Mouse (Mus musculus) heart, postnatal 14 days (tissue): ENCODE results near the gene Actr8. TPM values are rescaled to one million over a fixed set of nuclear protein-coding genes. Genes with fewer than 3 reads are reported as not detected.
A peak's percentile ranks its signal among the peaks of the same experiment; 100 is the strongest.

Source experiments
- DNase-seq, 2 experiments: peaks; one replicate each; pipeline ENCODE4 v3.0.0; 2021 to 2022
- intact Hi-C: fragments of 180-260 bp; cut with DNase I; formaldehyde crosslinking; loops from one replicate; pipeline ENCODE4 v1.15.1; 2025
- microRNA-seq, 2 experiments: library from miRNA; unstranded; fragments of <30 nt; microRNA quantifications; one replicate each; pipeline ENCODE4 v1.2.0; 2021 to 2022
- total RNA-seq, 2 experiments: library from RNA; stranded (reverse); gene quantifications; 2 replicates each; pipeline ENCODE4 v1.2.3; 2021

Actr8 gene
- total RNA-seq, 2 experiments from 2014 or later, result 38.3 to 39.3 TPM

DNA sequence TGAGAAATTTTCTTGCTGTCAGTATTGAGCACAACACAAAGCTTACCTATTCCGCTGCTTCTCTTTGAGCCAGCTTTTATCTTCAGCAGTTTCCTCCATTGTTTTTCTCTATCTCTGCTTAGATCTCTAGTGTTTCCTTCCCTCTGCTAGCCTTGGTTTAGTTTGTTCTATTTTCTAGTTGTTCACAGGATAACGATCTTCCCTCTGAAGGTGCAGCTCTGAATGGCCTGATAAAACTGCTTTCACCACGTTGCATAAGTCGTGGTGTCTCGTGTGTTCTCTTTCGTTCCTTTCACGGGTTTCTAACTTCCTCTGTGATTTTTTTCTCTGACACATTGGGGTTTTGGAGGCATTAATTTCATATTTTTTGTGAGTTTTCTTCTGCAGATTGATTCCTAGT lies 46.2 kb downstream of the Actr8 start:
- no peak for DNase-seq
- intact Hi-C loops, result no loop called here

DNA sequence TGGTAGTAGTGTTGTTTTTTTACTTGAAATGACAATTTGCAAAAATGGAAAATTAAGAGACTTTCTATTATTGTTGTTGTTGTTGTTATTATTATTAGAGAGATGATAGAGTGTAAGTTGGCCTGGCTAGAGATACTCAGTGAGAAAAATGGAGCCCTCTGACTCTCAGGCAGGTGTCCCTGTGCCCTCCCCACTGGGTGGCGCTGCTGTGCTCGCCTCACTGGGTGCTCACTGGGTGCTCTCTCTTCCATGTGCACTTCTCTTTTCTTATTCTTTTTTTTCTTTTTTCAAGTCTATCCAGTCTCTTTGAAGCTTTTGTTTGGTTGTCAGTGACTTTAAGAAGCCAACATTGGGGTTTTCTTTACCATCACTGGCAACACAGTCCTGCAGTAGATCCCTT lies 49.2 kb downstream of the Actr8 start:
- intact Hi-C loops, result no loop called here
- DNase-seq, result peak; percentile 28 to 46

- DNase-seq, result peak in 1 of 2 experiments; percentile 13
- intact Hi-C loops, result no loop called here
Measured at GRCm38 (mm10) chr14:30033405-30033804, 55.3 kb downstream of the Actr8 start.

DNA sequence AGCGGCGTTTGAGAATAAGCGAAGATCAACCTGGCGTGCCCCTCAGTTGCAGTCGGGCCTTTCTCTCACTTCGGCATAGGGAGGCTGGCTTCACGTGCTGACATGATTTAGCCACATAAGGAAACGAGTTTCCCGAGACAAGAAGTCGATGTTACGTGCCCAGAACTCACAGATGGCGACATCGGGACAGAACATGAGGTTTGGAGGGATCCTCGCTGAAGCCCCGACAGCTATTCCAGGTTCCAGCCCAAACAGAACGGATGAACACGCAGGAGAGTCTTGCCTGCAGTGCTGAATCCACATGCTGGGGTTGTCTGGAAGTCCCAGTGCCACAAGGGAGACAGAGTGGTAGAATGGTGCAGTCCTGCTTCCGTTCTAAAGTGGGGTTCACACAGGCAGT lies 60.3 kb downstream of the Actr8 start:
- intact Hi-C loops, result no loop called here
- DNase-seq, result no peak

DNA sequence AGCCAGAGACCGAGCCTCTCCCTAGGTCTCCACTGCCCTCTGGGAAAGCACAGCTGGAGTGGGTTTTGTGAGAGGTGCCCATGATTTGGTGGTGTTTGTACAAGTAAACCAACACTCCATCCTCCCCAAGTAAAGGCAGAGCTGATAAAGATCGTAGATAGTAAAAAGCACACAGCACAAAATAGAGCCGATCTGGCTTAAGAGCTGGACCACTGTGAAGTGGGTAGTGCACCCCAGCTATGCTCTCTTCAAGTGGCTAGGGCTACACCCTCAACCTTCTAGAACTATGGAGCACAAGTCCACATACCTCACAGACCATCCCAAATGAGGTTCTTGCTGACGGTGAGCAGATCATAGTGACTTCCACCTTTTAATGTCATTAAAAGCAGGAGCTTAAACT lies 61.3 kb downstream of the Actr8 start:
- intact Hi-C loops, result no loop called here
- no peak for DNase-seq

- intact Hi-C loops, result no loop called here
Measured at GRCm38 (mm10) chr14:30041836-30042235, 63.7 kb downstream of the Actr8 start.

GRCm38 (mm10) chr14:30043356-30043940 lies 65.3 kb downstream of the Actr8 start:
- intact Hi-C loops, result no loop called here
- DNase-seq, result peak; percentile 29 to 41

More at GRCm38 (mm10) chr14:30041836-30042235, 63.7 kb downstream of the Actr8 start:
- no peak for DNase-seq

DNA sequence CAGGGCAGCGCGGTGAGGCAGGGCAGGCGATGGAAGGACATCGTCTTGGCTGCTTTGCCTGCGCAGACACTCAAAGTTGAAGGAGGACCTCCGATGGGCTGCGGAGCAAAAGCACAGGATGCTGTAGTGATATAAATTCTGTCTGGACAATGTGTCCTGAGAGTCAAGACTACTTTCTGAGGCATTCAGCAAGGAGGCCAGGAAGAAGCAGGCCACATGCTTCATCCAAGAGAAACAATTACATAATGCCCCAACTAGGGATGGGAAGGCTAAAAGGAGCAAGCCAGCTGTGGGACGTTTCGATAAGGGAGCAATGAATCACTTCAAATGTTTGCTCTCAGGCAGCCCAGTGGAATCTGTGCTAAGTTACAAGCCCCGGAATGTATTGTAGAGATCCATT lies 67.1 kb downstream of the Actr8 start:
- DNase-seq, result peak; percentile 35 to 40
- intact Hi-C loops, result no loop called here

DNA sequence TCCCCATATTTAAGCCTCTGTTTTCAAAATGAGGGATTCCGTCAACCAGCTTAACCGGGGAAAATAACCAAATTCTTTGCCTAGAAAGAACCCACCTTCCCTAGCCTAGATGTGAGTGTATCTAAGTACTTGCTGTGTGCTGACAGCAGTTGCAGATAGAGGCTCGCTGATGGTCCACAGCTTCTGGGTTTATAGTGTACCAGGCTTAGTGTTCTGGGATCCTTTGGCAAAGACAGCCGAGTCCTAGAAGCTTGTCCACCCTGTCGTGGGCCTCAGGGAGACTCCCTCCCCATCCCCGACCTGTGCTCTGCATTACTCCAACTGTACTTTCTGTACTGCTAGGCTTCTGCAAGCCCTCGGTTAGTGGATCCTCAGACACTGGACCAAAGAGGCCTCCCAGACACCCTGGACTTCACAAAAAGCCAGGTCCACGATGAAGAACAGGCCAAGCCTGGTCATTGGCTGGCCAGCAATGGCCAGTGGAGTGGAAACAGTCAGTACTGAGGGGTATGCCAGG lies 67.6 kb downstream of the Actr8 start:
- DNase-seq, result peak; percentile 39 to 41
- intact Hi-C loops, result no loop called here

DNA sequence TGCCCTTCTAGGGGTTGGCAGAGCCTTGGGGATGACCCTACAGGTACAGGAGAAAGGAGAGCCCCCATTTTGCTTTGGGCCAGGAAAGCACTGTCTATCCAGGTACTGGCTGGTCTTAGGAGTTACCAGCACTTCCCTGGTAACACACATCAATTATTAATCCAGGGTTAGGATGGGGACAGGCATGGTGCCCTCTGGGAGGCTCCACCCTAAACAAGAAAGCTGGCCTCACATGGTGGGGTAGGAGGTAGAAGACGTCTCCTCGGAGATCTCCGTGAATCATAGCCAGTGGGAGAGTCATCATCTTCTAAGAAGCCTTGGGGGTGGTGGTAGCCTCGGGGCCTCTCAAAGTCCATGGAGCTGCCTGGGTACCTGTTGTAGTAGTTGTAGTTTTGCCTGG lies 68.8 kb downstream of the Actr8 start:
- no peak for DNase-seq
- intact Hi-C loops, result no loop called here

GRCm38 (mm10) chr14:30048049-30048448 lies 69.9 kb downstream of the Actr8 start:
- intact Hi-C loops, result no loop called here
- no peak for DNase-seq

GRCm38 (mm10) chr14:30050280-30050679 lies 72.1 kb downstream of the Actr8 start:
- no peak for DNase-seq
- intact Hi-C loops, result no loop called here

DNA sequence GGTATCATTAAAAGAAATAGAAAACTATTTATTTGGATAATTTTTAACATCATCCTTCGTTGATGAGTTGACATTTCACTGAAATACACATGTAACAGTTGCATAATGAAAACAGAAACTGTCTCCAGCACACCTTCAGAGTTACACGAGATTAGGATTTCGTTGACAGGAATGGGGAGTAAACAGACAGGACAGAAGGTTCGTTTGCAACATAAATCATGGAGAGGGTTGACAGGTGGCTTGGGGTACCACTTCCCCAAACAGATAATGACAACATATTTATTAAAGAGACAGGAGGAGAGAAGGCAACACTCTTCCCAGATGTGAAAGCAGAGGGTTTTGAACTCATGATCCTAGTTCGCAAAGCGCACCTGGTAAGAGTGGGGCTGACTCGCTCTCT lies 76.8 kb downstream of the Actr8 start:
- intact Hi-C loops, result no loop called here
- no peak for DNase-seq

Small RNA genes within 50 kb of the gene (microRNA-seq; reads per million reads assigned to microRNA genes)
- 0 to 2.4 reads per million in 2 experiments for gene Mir6947

Other genes starting within 250 kb of the Actr8 start
- gene Selenok, start 10.0 kb upstream of the Actr8 start, total RNA-seq, result 10 to 100 TPM; 70.6 to 76.5 TPM
- gene Il17rb, start 30.6 kb downstream of the Actr8 start, total RNA-seq, result 1 to 10 TPM in 1 of 2 experiments, under 1 TPM in 1; 0.74 to 1.0 TPM
- under 1 TPM; 0.49 to 0.84 TPM for gene Chdh, start 30.7 kb downstream of the Actr8 start, total RNA-seq